Mouse (Mus musculus) embryonic facial prominence, embryonic 13.5 days (tissue): ENCODE results near the gene Apool. TPM values are rescaled to one million over a fixed set of nuclear protein-coding genes. Genes with fewer than 3 reads are reported as not detected.

Experiments used
- ATAC-seq: fragments of 200-750 bp; cut with Nextera tagmentation; 2 replicates; pipeline ENCODE4 v1.8.0; 2017; ENCODE audit warnings: low read depth; ENCODE audit not compliant: insufficient number of reproducible peaks, insufficient read depth, low FRiP score, low TSS enrichment
- H3K27ac ChIP-seq: fragments of 300-500 bp; sonication (generic); 2 replicates; pipeline ENCODE4 v1.5.1; 2015; ENCODE audit warnings: moderate library complexity, mild to moderate bottlenecking, inconsistent platforms
- H3K27me3 ChIP-seq: fragments of 300-500 bp; sonication (generic); 2 replicates; pipeline ENCODE4 v1.6.1; 2015; ENCODE audit warnings: mild to moderate bottlenecking, inconsistent platforms
- H3K36me3 ChIP-seq: fragments of 300-500 bp; sonication (generic); 2 replicates; pipeline ENCODE4 v1.6.1; 2015; ENCODE audit warnings: mild to moderate bottlenecking, inconsistent platforms
- H3K4me1 ChIP-seq: fragments of 300-500 bp; sonication (generic); 2 replicates; pipeline ENCODE4 v1.6.1; 2015; ENCODE audit warnings: inconsistent platforms
- H3K4me2 ChIP-seq: fragments of 300-500 bp; sonication (generic); 2 replicates; pipeline ENCODE4 v1.6.1; 2015; ENCODE audit warnings: moderate library complexity, mild to moderate bottlenecking, inconsistent platforms
- H3K4me3 ChIP-seq: fragments of 300-500 bp; sonication (generic); 2 replicates; pipeline ENCODE4 v1.5.1; 2015; ENCODE audit warnings: mild to moderate bottlenecking, inconsistent platforms
- H3K9ac ChIP-seq: fragments of 300-500 bp; sonication (generic); 2 replicates; pipeline ENCODE4 v1.6.1; 2015; ENCODE audit warnings: mild to moderate bottlenecking, inconsistent platforms
- H3K9me3 ChIP-seq: fragments of 300-500 bp; sonication (generic); 2 replicates; pipeline ENCODE4 v1.6.1; 2016; ENCODE audit warnings: inconsistent platforms
- WGBS: fragments of 180-500 bp; shearing (Covaris S2); methylation state at CpG from one replicate; pipeline ENCODE4 v1.1.7; 2015; ENCODE audit warnings: mixed read lengths; 5-methylcytosine and 5-hydroxymethylcytosine counted together
- polyA plus RNA-seq: library from polyadenylated mRNA; unstranded; fragments of >200 nt; fragmentation: Nextera tagmentation; extraction: Ambion mirVana; gene quantifications from 2 replicates; pipeline ENCODE4 v1.2.1, GENCODE M21; 2015

Gene Apool
- polyA plus RNA-seq, 1 experiment from 2014 or later: 65.1 TPM

DNA sequence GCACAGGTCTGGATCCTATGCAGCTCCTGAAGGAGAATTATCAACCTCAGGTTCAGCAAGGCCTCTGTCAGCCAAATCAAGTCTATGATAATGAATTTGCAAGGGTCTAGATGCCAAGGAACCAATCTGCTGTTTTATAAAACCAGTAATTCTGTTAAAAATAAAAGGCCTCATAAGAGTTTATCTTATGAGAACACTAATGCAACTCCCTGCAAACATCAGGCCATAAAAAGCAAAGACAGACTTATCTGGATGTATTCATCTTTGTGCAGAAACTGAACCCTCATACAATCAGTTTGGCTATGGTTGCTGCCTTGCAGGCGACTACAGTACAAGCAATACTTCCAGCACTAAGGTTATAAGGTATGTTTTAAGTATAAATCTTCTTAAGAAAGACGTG lies 101.2 kb downstream of the Apool start:
- Histone ChIP-seq H3K4me2 (no peak overlapping the region), H3K9me3 (no peaks in the 10 kb centered on the region), H3K36me3 (no peaks in the 10 kb centered on the region), H3K4me1 (no peaks in the 10 kb centered on the region), H3K27ac (no peak overlapping the region), H3K4me3 (no peak overlapping the region), H3K27me3 (no peaks in the 10 kb centered on the region), H3K9ac (no peak overlapping the region)
- no peak for ATAC-seq
- 70% methylated on average over 2 of the region's 2 CpGs for WGBS

Other genes starting within 250 kb of the Apool start
- not detected in 2 replicates for gene 4933403O08Rik, start 72.3 kb upstream of the Apool start, polyA plus RNA-seq
- not detected in 2 replicates for gene Satl1, start 95.4 kb downstream of the Apool start, polyA plus RNA-seq
- gene 2010106E10Rik, start 183.9 kb downstream of the Apool start, polyA plus RNA-seq: not detected in 2 replicates